Mouse (Mus musculus) right cerebral cortex, postnatal 4 days (tissue): ENCODE results near the gene Cldn14.
"Not testable (repeated sequence)": the region's sequence is repeated elsewhere in the genome, so short reads cannot be mapped to it uniquely, and the experiment has no call there.

Experiments used
- DNase-seq: peaks from one replicate; pipeline ENCODE4 v3.0.0-alpha.2; 2022

Cldn14 gene

DNA sequence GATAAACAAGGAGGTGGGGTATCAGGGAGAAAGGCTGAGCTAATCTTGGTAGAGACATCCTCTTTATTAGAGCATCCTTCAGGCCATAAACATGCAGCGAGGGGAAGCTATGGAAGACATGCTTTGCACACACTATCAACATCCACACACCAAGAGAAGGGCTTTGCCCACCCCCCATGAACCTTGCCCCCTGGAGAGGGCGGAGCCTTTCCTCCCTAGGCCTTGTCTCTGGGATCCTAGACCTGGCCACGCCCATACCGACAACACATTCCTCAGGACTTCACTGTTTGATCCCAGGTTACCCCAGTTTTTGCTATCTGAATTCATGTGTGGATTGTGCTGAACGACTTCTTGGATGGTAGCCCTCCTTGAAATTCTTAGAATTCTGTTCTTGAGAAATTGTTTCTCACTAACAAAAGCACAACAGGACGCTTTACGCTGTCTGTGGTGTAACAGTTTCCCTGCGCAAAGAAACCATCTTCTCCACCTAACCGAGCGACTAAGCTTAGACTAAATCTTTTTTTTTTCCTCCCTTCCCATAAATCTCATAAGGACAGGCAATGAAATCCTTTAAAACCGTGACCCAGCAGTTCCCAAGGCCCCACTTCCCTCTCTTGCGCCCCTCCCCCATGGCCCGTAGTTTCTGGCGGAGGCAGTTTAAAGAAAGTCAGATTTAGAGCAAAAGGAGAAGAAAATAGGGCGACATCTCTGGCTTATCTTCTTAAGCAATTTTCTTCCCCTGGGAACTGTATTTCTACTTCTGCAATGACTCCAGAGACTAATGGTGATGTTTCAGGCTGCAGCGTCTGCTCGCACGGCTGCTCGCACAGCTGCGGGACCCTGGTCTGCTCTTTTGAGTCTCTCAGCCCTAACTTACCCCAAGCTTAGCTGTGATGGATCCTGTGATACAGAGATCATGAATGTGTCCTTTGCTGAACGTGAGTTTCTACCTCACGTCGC is 1.7 kb downstream of the Cldn14 start:
- no peak for DNase-seq

DNA sequence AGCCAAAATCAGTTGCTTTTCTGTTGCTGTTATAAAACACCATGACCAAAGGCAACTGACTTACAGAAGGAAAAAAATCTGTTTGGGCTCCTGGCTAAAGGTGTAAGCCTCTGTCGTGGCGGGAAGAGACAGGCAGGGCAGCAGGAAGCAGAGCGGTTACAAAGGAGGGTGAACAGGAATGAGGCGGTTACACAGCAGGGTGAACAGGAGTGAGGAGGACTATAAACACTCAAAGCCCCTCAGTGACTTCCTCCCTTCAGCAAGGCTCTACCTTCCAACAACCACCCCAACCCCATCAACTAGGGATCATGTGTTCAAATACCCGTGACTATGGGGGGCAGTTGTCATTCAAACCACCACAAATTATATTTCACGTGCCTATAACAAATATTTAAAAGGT is 5.2 kb downstream of the Cldn14 start:
- no peak for DNase-seq

DNA sequence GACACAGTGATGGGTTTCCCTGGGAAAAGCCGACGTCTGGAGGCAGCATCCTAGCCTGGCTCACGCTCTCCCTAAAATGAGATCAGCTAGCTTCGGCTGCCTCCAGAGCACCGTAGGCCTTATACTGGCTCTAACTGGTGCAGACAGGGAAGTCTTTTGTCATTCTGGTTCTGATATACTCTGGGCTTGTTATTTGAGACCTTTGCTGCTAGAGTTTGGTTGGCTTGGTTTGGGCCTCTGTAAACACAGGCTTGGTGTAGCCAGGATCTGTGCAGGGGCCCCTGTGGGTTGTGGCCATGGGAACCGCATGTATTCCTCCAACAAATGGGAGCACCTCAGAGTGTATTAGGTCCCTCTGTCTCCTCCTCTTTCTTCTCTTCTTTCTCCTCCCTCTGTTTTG is 7.3 kb downstream of the Cldn14 start:
- no peak for DNase-seq

DNA sequence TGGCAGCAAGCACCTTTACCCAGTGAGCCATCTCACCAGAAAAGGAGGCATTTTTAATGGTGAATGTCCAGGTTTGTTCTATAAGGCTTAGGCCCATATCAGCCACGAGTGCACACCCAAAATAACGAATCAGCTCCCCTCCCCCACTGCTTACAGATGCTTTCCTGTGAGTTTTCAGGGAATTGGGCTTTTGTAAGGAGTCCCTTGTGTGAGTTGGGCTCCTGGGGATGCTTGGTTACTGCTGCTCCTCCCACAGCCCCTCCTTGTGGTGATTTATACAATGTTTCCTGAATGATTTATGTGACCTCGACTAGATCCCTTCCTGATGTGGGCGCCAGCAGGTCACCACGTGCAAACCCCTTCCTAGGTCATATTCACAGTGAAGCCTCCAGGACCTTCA is 9.7 kb downstream of the Cldn14 start:
- no peak for DNase-seq

DNA sequence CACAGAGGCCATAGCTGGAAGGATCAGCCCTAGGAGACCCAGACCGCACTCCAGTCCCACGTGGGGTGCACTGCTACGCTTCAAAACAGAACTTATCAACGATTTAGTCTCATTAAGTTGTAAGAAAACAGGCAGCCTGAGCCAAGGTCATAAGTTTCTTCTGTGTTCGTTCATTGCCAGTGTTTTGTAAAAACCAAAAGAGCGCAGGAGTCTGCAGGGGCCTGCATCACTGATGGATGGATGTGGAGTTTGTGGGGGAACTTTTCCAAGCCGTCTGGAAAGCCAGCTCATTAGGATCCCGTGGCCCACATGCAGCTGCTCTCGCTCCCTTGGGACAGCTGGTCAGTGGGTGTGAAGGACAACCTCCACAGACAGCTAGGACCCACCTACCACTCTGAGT is 25.1 kb downstream of the Cldn14 start:
- no peak for DNase-seq

DNA sequence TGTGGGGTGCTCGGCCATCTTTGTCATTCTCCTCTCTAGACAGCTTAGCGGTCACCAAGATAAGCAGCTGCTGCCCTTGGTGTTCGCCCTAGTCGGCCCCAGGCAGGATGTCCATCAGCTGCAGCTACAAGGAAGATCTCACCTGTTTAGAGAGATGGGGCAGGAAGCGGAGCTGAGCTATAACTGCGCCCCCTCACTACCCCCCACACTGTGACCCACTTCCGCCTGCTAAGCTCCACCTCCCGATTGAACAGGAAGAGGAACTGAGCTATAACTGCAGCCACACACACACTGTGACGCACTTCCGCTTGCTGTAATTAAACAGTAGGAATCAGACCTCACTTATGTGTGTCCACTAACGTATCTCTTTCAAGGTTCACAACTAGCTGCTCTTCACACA is 26.3 kb downstream of the Cldn14 start:
- DNase-seq, result no peak

DNA sequence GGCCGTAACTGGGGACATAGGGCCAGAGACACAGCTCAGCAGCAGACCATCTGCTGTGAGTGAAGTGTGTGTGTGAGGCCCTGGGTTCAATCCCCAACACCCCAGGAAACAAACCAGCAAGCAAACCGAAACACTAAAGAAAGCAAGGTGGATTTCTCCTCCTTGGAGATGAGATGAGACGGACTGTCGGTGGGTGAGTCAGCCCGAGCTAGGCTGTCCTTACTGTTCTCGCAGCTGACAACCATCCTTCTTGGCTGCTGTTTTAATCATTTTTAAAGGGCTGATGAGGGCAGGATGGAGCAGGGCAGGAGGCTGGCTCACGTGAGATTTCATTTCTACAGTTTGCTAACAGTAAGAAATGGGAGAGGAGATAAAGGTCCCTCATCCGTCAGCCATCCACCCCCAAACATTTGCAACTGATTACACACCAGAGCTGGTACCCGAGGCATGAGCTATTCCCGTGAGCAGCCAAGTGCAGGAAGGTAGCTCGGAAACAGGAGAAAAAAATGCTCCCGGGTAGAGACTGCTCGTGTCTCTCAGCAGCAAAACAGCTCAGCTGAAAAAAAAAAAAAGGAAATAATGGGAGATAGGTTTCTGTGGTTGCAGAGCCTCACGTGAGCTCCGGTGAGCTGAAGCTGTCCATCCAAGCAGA is 27.3 kb downstream of the Cldn14 start:
- DNase-seq, result no peak

DNA sequence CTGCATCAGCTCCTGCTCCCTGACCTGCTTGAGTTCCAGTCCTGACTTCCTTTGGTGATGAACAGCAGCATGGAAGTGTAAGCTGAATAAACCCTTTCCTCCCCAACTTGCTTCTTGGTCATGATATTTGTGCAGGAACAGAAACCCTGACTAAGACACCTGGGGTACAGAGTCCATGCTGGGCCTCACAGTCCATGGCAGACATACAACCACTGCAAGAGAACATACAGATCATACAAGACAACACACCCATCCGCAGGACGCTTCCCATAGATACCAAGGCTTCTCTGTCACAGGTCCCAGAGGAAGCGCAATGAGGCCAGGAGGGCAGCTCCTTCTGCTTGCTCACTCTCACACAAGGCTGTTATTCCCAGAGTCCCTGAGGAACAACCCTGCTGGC is 28.3 kb downstream of the Cldn14 start:
- DNase-seq, result not testable (repeated sequence)

DNA sequence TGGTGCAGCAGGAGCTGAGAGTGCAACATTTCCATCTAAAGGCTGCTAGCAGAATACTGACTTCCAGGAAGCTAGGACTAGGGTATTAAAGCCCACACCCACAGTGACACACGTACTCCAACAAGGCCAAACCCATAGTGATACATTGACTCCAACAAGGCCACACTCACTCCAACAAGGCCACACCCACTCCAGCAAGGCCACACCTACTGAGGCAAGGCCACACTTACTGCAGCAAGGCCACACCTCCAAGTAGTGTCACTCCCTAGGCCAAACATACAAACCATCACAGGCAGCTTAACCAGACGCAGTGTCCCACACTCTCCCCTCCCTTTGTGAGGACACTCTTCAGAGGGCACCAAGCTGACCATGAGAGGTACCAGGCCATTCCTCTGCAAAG is 29.3 kb downstream of the Cldn14 start:
- no peak for DNase-seq

DNA sequence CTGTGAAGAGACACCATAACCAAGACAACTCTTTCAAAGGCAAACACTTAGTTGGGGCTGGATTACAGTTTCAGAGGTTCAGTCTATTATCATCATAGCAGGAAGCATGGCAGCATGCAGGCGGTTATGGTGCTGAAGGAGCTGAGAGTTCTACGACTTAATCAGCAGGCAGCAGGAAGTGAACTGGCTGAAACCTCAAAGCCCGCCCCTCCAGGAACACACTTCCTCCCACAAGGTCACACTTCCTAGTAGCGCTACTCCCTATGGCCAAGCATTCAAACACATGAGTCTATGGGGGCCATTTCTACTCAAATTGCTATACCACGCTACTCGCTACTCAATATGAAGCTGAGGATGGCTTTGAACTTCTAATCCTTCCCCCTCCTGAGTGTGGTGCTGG is 31.1 kb downstream of the Cldn14 start:
- no peak for DNase-seq

DNA sequence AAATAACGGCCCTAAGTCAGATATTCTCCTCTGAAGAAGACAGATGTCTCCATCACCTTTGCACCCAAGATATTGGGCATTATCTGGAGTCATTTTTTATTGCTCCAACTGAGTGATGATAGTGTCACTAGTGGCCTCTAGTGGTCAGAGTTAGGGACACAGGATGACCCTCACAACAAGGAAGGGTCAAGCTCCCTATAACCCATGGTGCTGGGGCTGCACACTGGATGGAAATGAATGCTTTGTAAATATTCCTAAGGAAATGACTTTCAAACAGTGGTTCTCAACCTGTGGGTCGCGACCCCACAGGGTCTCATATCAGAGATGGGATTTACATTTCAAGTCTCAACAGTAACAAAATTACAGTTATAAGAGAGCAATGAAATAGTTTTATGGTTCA is 31.7 kb downstream of the Cldn14 start:
- DNase-seq, result no peak

DNA sequence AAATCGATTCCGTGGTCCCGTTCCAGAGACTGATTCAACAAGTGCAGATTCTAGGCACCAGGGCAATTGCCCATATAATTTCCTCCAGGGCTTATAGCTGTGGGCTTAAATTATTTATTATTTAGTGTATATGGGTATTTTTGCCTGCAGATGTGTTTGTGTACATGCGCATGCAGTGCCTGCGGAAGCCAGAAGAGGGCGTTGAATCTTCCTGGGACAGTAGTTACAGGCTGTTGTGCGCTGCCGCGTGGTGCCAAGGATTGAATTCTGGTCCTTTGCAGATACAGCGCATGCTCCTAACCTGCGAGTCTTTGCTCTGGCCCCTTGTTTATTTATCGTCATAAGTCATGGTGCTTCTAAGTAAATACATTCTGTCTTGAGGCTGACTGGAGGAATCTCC is 33.2 kb downstream of the Cldn14 start:
- DNase-seq, result no peak

DNA sequence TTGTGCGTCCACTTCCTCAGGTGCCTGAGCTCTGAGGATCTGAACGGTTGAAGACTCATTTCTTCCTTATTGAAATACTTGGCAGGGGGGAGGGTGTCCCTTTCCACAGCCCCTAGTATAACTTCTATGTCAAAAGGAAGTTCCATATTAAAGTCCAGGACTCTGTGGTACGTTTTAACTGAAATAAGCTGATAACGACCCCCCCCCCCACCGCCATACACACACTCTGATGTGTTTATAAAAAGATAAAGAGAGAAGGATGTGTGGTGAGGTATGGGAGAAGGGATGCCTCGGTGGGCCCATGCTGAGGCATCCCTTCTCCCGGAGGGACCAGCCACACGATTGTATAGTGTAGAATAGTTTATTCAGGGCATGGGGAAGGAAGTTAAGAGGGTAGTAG is 34.4 kb downstream of the Cldn14 start:
- DNase-seq, result no peak

DNA sequence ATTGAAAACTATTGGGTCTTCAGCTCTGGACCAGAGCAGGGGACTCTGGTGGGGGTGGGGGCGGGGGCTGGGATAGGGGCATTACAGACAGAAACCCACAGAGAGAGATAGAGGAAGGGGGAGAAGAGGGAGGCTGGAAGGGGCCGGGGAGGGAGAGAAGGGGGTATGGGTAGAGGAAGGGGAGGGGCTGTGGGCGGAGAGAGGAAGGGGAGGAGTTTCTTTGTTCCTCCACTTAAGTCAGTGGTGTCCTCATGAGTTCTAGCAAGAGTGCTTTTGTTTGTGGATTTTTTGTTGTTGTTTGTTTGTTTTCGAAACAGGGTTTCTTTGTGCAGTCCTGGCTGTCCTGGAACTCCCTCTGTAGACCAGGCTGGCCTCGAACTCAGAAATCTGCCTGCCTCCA is 35.1 kb downstream of the Cldn14 start:
- no peak for DNase-seq

DNA sequence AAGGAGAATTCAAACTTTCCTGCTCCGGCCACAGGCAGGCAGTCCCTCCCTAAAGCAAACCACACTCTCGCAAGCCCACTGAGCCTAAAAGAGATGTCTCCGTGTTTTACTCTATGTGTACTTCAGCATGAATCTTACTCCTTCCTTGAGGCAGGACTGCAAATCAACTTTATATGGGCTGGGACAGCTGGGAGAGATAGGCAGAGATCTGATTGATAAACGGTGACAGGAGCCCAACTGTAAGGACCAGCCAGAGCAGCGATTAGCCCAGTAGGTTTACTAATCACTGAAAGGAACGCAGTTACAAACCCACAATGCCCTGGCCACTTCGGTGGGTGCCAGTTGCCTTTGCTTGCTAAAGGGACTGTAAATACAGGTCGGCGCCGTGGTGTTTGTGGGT is 35.5 kb downstream of the Cldn14 start:
- no peak for DNase-seq

DNA sequence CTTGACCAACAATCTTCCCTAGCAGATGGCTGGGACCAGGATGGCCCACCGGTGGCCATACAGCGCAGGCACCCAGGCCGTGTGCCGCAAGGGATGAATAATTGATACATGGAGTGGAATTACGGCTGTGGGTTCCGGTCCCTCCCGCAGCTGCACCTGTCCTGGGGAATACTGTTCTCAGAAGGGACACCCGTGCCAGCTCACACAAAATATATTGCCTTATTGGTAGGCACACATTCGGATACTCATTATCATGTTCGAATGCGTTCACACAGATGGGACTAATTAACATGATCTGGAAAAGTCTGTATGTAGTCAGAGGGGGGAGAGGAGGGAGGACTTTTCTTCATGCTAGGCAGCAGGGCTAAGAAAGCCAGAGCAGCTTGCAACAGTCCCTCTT is 37.6 kb downstream of the Cldn14 start:
- DNase-seq, result no peak

DNA sequence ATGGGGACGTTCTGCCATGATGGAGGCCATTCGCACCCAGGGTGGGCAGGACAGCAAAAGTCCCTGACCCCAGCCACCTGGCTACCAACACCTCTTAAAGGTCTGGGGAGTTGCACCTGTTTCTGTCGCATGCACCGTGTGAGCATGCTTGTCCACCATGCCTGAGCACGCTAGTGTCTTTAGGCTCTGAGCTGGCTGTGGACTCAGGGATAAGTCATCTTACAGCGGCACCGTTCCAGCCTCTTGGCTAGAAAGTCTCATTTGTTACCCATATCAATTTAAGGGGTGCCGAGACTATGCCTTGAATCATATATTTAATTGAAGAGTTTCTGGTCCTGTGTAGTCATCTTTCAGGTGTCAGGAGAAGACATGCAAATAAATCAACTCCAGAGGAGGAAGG is 40.7 kb downstream of the Cldn14 start:
- no peak for DNase-seq

DNA sequence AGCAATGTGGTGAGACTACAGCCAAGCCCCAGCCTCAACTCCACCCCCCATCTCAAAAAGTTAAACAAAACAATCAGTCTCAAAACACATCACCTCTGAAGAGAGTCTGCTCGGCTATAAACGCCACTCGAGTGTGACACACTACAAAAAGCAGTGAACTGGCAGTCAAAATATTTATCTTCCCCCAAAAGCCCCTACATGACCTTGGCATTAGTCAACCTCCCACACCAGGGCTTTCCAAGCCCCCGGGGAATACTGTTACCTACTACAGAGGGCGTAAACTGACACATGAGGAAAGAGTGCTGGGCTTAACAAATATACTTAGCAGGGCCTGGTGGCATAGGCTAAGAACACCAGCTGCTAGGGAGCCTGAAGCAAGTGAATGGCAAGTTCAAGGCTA is 46.4 kb downstream of the Cldn14 start:
- DNase-seq, result no peak

DNA sequence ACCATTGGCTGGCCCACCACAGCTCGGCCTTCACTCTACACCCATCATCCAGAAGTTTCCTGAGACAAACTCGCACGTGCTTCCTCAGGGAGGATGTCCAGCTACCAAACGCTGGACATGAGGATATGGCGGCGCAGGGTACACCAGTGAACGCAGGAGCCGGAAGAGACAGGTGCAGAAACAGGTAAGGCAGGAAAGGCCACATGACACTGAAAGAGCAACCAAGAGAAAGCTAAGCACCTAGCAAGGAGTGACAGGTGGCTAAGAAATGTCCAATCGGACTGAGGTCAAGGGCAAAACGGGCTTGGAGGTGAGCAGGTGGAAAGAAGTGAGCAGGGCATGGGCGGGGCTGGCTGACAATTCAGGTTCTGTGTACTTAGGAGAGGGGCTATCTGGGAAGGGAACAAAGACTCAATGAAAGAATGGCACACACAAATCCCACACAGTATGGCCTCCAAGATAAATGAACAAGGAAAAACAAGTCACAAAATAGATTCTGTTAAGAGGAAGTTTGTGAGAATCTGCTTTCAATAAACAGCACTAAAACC is 47.5 kb downstream of the Cldn14 start:
- DNase-seq, result no peak

DNA sequence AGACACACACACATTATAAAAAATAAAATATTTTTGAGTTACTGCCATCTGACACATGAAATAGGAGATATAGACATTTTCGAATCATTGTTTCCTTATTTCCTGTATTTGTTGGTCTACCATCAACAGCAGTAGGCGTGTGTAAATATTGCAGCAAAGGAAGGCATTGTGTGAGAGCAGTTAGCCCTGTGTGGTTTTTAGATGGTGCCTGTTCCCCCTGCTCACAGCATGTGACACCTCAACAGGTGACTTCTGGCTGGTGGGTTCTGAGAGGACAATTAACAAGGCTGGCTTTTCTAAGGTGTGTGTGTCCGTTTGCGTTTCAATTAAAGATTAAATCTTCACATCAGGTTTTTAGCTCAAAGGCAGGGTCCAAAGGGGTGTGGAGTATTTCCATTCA is 48.1 kb downstream of the Cldn14 start:
- no peak for DNase-seq

DNA sequence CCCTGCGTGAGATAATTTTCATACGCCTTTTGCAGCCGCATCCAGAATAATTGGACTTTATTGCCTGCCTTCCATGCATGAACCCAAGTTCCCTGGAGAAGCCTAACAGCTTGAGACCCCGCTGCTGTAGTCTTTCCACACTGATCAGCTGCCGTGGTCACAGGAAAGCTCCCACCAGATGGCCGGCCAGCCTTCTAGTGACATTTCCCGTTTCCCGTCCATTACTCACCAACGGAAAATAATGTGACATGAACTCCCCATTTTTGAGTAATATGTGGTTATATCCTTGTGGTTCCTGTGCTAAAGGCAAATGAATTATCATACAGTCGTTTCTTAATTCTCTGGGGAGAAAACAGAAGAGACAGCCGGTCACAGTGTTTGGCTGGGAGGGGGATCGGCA is 51.2 kb downstream of the Cldn14 start:
- no peak for DNase-seq

DNA sequence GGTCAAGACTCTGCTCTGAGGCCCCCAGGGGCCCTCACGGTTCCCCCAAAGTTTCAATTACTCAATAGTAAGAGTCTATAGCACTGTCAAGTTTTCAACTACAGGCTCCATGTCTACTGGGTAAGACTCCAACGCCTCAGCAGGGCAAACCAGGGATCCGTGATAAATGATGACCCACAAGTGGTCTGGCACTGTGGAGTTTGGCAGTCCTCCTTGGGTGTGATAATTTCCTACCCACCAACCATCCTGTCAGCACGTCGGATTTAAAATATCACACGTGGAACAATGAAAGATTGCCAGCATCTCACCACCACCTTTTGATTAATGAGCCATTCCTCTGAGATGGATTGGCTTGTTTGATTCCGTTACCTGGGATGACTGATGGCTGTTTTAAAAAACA is 51.7 kb downstream of the Cldn14 start:
- DNase-seq, result no peak

DNA sequence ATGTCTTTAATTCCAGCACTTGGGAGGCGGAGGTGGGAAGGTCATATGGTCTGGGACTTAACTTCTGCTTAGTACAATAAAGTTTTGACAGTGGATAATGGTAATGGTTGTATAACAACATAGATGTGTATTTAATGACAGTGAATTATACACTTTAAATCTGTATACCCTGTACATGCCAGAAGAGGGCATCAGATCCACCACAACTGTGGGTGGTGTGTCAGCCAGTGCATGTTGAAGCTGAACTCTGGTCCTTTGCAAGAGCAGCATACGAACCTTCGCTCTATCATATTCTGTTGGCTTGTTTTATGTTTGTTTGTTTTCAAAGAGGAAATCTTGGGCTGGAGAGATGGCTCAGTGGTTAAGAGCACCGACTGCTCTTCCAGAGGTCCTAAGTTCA is 61.2 kb downstream of the Cldn14 start:
- DNase-seq, result no peak

DNA sequence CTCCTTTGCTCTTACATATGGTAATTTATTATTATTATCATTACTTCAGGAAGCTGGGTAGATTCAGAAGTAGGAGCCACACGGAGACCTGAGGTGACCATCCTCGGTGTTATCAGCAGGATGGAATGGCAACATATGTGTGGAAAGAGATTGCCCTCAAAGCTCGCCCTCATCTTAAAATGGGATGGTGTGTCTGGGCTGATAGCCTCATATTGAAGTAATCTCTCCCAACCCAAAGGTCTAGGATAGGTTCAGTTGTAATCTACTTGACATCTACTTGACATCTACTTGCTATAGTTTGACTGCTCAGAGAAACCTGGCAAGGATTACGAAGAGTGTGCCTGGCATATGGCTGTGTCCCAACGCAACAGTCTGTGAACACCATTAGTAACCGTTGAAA is 64.3 kb downstream of the Cldn14 start:
- no peak for DNase-seq
